22 mouse cellular contexts compared by ENCODE assay signal in the genomic region with DNA sequence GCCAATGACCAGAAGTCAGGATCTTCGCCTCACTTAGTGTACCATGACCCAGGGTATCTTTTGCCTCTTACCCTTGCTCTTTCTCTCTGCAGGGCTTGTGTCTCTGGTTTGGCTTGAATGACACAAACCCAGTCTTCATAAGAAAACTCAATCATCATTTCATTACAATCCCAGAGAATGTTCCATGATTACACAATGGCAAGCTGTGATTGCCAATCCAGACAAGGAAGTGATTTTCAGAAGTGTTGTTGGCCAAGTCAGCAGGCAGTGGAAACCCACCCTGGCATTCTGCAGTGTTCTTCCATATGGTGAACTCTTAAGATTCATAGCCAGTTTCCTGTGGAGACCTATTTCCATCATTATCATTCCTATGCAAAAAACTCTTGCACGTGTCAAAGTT.
DNase-seq lines count a peak whose midpoint lies in the region; ATAC-seq and TF ChIP-seq lines count a peak whose summit lies in the region.
"Had no signal": no experiment of that assay in that cellular context is flagged by ENCODE, and none has a peak within 500 bp of the region (broad histone marks: within the 10 kb centered on the region; RNA-seq: fewer than 3 reads in every experiment).

No protein-coding gene starts in this region.

- no peaks in the 10 kb centered on the region for H3K36me3 ChIP-seq in midbrain, embryonic 11.5 days (ENCODE audit: control insufficient read depth, insufficient read depth, low read length)
- no peaks in the 10 kb centered on the region for H3K36me3 ChIP-seq in midbrain, embryonic 15.5 days (replicated peaks)
- H3K36me3 ChIP-seq: embryonic facial prominence, embryonic 15.5 days; forebrain, embryonic 10.5 days; forebrain, embryonic 15.5 days; heart, embryonic 13.5 days; hindbrain, embryonic 13.5 days had no signal

- WGBS in midbrain, embryonic 11.5 days = 86% methylated on average over 2 of the region's 2 CpGs
- 85% methylated on average over 2 of the region's 2 CpGs for WGBS in midbrain, embryonic 15.5 days

- peak overlapping the region; percentile 28 for H3K27ac ChIP-seq in layer of hippocampus, adult 2 months
- H3K27ac ChIP-seq in midbrain, embryonic 11.5 days (ENCODE audit: low read depth, low read length) = no peak overlapping the region
- no peak overlapping the region for H3K27ac ChIP-seq in midbrain, embryonic 15.5 days
- H3K27ac ChIP-seq: embryonic facial prominence, embryonic 15.5 days; forebrain, embryonic 10.5 days; forebrain, embryonic 15.5 days; heart, embryonic 13.5 days; hindbrain, embryonic 13.5 days; hindbrain, postnatal 0 days had no signal

- no peaks in the 10 kb centered on the region for H3K27me3 ChIP-seq in midbrain, embryonic 11.5 days (ENCODE audit: control insufficient read depth, insufficient read depth, low read length)
- no peaks in the 10 kb centered on the region for H3K27me3 ChIP-seq in midbrain, embryonic 15.5 days (replicated peaks)
- H3K27me3 ChIP-seq: embryonic facial prominence, embryonic 15.5 days; forebrain, embryonic 15.5 days; heart, embryonic 13.5 days; hindbrain, embryonic 13.5 days; Patski had no signal

- no peak overlapping the region for H3K4me3 ChIP-seq in layer of hippocampus, adult 2 months
- no peak overlapping the region for H3K4me3 ChIP-seq in midbrain, embryonic 11.5 days (ENCODE audit: low read depth, low read length)
- no peak overlapping the region for H3K4me3 ChIP-seq in midbrain, embryonic 15.5 days
- H3K4me3 ChIP-seq: embryonic facial prominence, embryonic 15.5 days; erythroblast, embryonic 14.5 days; forebrain, embryonic 10.5 days; forebrain, embryonic 15.5 days; heart, embryonic 13.5 days; hindbrain, embryonic 13.5 days had no signal

- ATAC-seq in midbrain, embryonic 11.5 days (ENCODE audit: low FRiP score) = no peak
- ATAC-seq in midbrain, embryonic 15.5 days (replicated peaks) = no peak
- ATAC-seq: activated CD4-positive, CD25-positive, alpha-beta regulatory T cell, adult 4 months; forebrain, embryonic 15.5 days; hindbrain, postnatal 0 days; Patski had no signal

- no peak overlapping the region for H3K4me2 ChIP-seq in midbrain, embryonic 11.5 days
- no peak overlapping the region for H3K4me2 ChIP-seq in midbrain, embryonic 15.5 days
- H3K4me2 ChIP-seq: embryonic facial prominence, embryonic 15.5 days; forebrain, embryonic 15.5 days; heart, embryonic 13.5 days; hindbrain, embryonic 13.5 days had no signal

- peak; percentile 10 for DNase-seq in gastrocnemius, adult 18-20 months (ENCODE audit: low spot score)
- DNase-seq in gastrocnemius, postnatal 4 days (ENCODE audit: low spot score in 2 of 2) = no peak
- DNase-seq in layer of hippocampus, adult 2 months (ENCODE audit: low spot score in 2 of 2) = no peak
- no peak for DNase-seq in layer of hippocampus, adult 9-11 months
- peak; percentile 45 for DNase-seq in midbrain, embryonic 11.5 days (ENCODE audit: low spot score, missing footprints)
- DNase-seq in frontal cortex, postnatal 10 days (ENCODE audit: low spot score in 2 of 2) = no peak
- DNase-seq: adrenal gland, adult 2 months; adrenal gland, postnatal 25 days; cerebellum, adult 11 months; cerebellum, adult 8-10 months; embryo, embryonic 11 days; gastrocnemius, postnatal 10 days had no signal

- H3K9me3 ChIP-seq in midbrain, embryonic 11.5 days (ENCODE audit: control insufficient read depth, low read length) = no peaks in the 10 kb centered on the region
- H3K9me3 ChIP-seq in midbrain, embryonic 15.5 days = no peaks in the 10 kb centered on the region
- H3K9me3 ChIP-seq: embryonic facial prominence, embryonic 15.5 days; forebrain, embryonic 10.5 days; forebrain, embryonic 15.5 days; heart, embryonic 13.5 days; hindbrain, embryonic 13.5 days had no signal

- TF ChIP-seq CTCF in layer of hippocampus, adult 2 months (conservative IDR thresholded peaks at IDR 0.05) = no peak

- H3K9ac ChIP-seq in midbrain, embryonic 11.5 days (ENCODE audit: low read length) = no peak overlapping the region
- no peak overlapping the region for H3K9ac ChIP-seq in midbrain, embryonic 15.5 days
- H3K9ac ChIP-seq: embryonic facial prominence, embryonic 15.5 days; forebrain, embryonic 15.5 days; heart, embryonic 13.5 days; hindbrain, embryonic 13.5 days had no signal

- no peaks in the 10 kb centered on the region; the same call in 1 of the 2 replicates for H3K4me1 ChIP-seq in midbrain, embryonic 11.5 days (ENCODE audit: control insufficient read depth, insufficient read depth, low read length)
- no peaks in the 10 kb centered on the region; the same call in 1 of the 2 replicates for H3K4me1 ChIP-seq in midbrain, embryonic 15.5 days
- H3K4me1 ChIP-seq: forebrain, embryonic 15.5 days had no signal

Comparison
In these comparisons a context has a peak if more than half of its experiments do, and no peak if none do; other contexts are left out.
1. DNase-seq: peak in gastrocnemius, adult 18-20 months (single experiment) and midbrain, embryonic 11.5 days (single experiment); none in gastrocnemius, postnatal 4 days (0 of 2), layer of hippocampus, adult 2 months (0 of 2), layer of hippocampus, adult 9-11 months (single experiment) and frontal cortex, postnatal 10 days (0 of 2).